Mouse (Mus musculus): ENCODE results near the gene Wdr6. TPM values are rescaled to one million over a fixed set of nuclear protein-coding genes. Genes with fewer than 3 reads are reported as not detected.

The Wdr6 gene
- total and polyA plus RNA-seq, 3 experiments: 9.1 to 16.3 (median 14.3) TPM

DNA sequence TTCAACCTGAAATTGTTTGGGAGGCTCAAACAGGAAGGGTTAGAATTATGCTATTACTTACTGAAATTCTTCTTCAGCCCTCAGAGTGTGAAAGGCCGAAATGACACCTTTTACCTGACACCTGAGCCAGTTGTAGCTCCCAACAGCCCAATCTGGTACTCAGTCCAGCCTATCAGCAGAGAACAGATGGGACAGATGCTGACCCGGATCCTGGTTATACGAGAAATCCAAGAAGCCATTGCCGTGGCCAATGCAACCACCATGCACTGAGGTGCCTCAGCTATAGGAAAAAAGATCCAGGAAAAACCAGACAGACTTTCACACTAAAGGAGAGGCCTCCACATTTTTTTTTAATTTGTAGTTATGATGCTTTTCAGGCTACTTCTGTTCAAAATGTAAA lies 19.4 kb downstream of the Wdr6 start:
- H3K27me3 ChIP-seq (replicated peaks): no peaks in the 10 kb centered on the region
- no peaks in the 10 kb centered on the region for H3K9me3 ChIP-seq (replicated peaks; ENCODE audit: low read length)
- no peak overlapping the region for H3K4me3 ChIP-seq (replicated peaks in 1 of 3; ENCODE audit: low read depth in 2 of 3, low read length in 2 of 3, poor library complexity in 1 of 3)
- in situ Hi-C loops (cut with MboI; ENCODE audit: low pct_ligation_motif_present, low pct_unique_long_range_greater_than_20kb, low sequenced_read_pairs): no loop called here
- peaks cover 10 to 30% of the 10 kb centered on the region in 2 experiments for H3K4me1 ChIP-seq (ENCODE audit: control insufficient read depth in 1 of 2, insufficient read depth in 2 of 2)
- H3K79me2 ChIP-seq (replicated peaks; ENCODE audit: control insufficient read depth, extremely low read depth, insufficient read depth, poor library complexity, severe bottlenecking): peaks cover 20% of the 10 kb centered on the region
- no peak overlapping the region for H3K4me2 ChIP-seq (ENCODE audit: insufficient read depth, low read depth, poor library complexity, severe bottlenecking)
- peaks cover 59 to 79% of the 10 kb centered on the region in 2 experiments for H3K36me3 ChIP-seq (replicated peaks in 1 of 2; ENCODE audit: control insufficient read depth in 1 of 2, insufficient read depth in 1 of 2, low read length in 1 of 2)
- H3K27ac ChIP-seq (ENCODE audit: insufficient read depth, low read depth): no peak overlapping the region
- no peak overlapping the region for H3K9ac ChIP-seq (ENCODE audit: insufficient read depth, low read depth)
- no peak for DNase-seq (ENCODE audit: extremely low read depth)
- dilution Hi-C loops (cut with MboI; ENCODE audit: extremely low pct_ligation_motif_present, extremely low pct_unique_long_range_greater_than_20kb, low sequenced_read_pairs): no loop called here
- no peak for TF ChIP-seq GABPA (IDR thresholded peaks at IDR 0.05; ENCODE audit: insufficient replicate concordance, low read depth, low read length)
- no peak for TF ChIP-seq MEF2A (IDR thresholded peaks at IDR 0.05; ENCODE audit: borderline replicate concordance, low read depth, low read length)
- no peak for TF ChIP-seq ZNF384 (IDR thresholded peaks at IDR 0.05; ENCODE audit: low read depth, low read length)
- no peak for TF ChIP-seq ETS1 (conservative IDR thresholded peaks at IDR 0.05; ENCODE audit: low read depth, low read length)
- no peak for TF ChIP-seq SIN3A (IDR thresholded peaks at IDR 0.05; ENCODE audit: low read length)
- TF ChIP-seq ZMIZ1 (IDR thresholded peaks at IDR 0.05; ENCODE audit: low read depth, low read length): no peak
- TF ChIP-seq MAFK (IDR thresholded peaks at IDR 0.05; ENCODE audit: insufficient replicate concordance, low read length): no peak
- TF ChIP-seq MXI1 (IDR thresholded peaks at IDR 0.05; ENCODE audit: low read depth, low read length): no peak
- TF ChIP-seq USF2 (conservative IDR thresholded peaks at IDR 0.05; ENCODE audit: low read depth, low read length): no peak
- TF ChIP-seq POLR2AphosphoS2 (IDR thresholded peaks at IDR 0.05; ENCODE audit: low read depth, low read length): no peak
- TF ChIP-seq MYC (IDR thresholded peaks at IDR 0.05; ENCODE audit: low read depth, low read length): no peak
- TF ChIP-seq HCFC1 (IDR thresholded peaks at IDR 0.05; ENCODE audit: low read depth, low read length): no peak
- TF ChIP-seq KAT2A (IDR thresholded peaks at IDR 0.05; ENCODE audit: insufficient replicate concordance, low read length): no peak
- no peak for TF ChIP-seq JUND (conservative IDR thresholded peaks at IDR 0.05; ENCODE audit: low read depth, low read length)
- no peak for TF ChIP-seq CHD2 (IDR thresholded peaks at IDR 0.05; ENCODE audit: low read length)

DNA sequence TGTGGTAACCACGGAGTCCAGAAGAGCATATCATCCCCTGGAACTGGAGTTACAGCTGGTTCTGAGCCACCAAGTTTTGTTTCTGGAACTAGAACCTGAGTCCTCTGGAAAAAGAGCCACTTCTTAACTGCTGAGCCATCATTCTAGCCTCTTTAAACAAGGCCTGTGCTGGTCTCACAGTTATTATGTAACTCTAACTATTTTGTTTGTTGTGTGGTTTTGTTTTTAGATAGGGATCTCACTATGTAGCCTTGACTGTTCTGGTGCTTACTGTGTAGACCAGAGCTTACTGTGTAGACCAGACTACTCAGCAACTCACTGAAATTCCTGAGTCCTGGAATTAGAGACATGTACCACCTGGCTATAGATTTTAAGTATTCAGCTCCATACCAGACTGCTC lies 31.7 kb downstream of the Wdr6 start:
- H3K27me3 ChIP-seq (replicated peaks): no peaks in the 10 kb centered on the region
- peaks cover 30% of the 10 kb centered on the region for H3K79me2 ChIP-seq (replicated peaks; ENCODE audit: control insufficient read depth, extremely low read depth, insufficient read depth, poor library complexity, severe bottlenecking)
- TF ChIP-seq IRF4 (IDR thresholded peaks at IDR 0.05; ENCODE audit: low read depth, low read length) (no peak), ETS1 (conservative IDR thresholded peaks at IDR 0.05; ENCODE audit: low read depth, low read length) (no peak), E2F4 (IDR thresholded peaks at IDR 0.05; ENCODE audit: insufficient replicate concordance, low read depth, low read length) (no peak), CHD1 (IDR thresholded peaks at IDR 0.05; ENCODE audit: low read depth, low read length) (no peak), USF1 (IDR thresholded peaks at IDR 0.05; ENCODE audit: low read depth, low read length) (no peak), SIN3A (IDR thresholded peaks at IDR 0.05; ENCODE audit: low read length) (no peak), MEF2A (IDR thresholded peaks at IDR 0.05; ENCODE audit: borderline replicate concordance, low read depth, low read length) (no peak), JUN (IDR thresholded peaks at IDR 0.05; ENCODE audit: insufficient read depth, low read depth, low read length) (no peak)
- no peak for DNase-seq (ENCODE audit: extremely low read depth)
- no peak overlapping the region for H3K4me2 ChIP-seq (ENCODE audit: insufficient read depth, low read depth, poor library complexity, severe bottlenecking)
- H3K9me3 ChIP-seq (replicated peaks; ENCODE audit: low read length): no peaks in the 10 kb centered on the region
- no peak overlapping the region for H3K4me3 ChIP-seq (replicated peaks in 1 of 3; ENCODE audit: low read depth in 2 of 3, low read length in 2 of 3, poor library complexity in 1 of 3)
- H3K4me1 ChIP-seq (ENCODE audit: control insufficient read depth in 1 of 2, insufficient read depth in 2 of 2): no peaks in the 10 kb centered on the region
- no peak overlapping the region for H3K9ac ChIP-seq (ENCODE audit: insufficient read depth, low read depth)
- dilution Hi-C loops (cut with MboI; ENCODE audit: extremely low pct_ligation_motif_present, extremely low pct_unique_long_range_greater_than_20kb, low sequenced_read_pairs): no loop called here
- H3K27ac ChIP-seq (ENCODE audit: insufficient read depth, low read depth): no peak overlapping the region
- peaks cover 69 to 85% of the 10 kb centered on the region in 2 experiments for H3K36me3 ChIP-seq (replicated peaks in 1 of 2; ENCODE audit: control insufficient read depth in 1 of 2, insufficient read depth in 1 of 2, low read length in 1 of 2)
- in situ Hi-C loops (cut with MboI; ENCODE audit: low pct_ligation_motif_present, low pct_unique_long_range_greater_than_20kb, low sequenced_read_pairs): no loop called here

All from CH12.LX (cell line).